Mouse (Mus musculus) hindbrain, postnatal 0 days (tissue): ENCODE results near the gene Nbea. TPM values are rescaled to one million over a fixed set of nuclear protein-coding genes. Genes with fewer than 3 reads are reported as not detected.
A peak's percentile ranks its signal among the peaks of the same experiment; 100 is the strongest.

Source experiments
- ATAC-seq: fragments of 200-750 bp; cut with Nextera tagmentation; 2 replicates; pipeline ENCODE4 v1.8.0; 2017; ENCODE audit warnings: mild to moderate bottlenecking, moderate TSS enrichment, moderate library complexity
- DNase-seq: peaks from one replicate; pipeline ENCODE4 v3.0.0-alpha.2; 2015; ENCODE audit warnings: low spot score
- H3K27ac ChIP-seq: fragments of 300-500 bp; sonication (generic); 2 replicates; pipeline ENCODE4 v1.5.1; 2014; ENCODE audit warnings: mild to moderate bottlenecking
- H3K27me3 ChIP-seq: fragments of 300-500 bp; sonication (generic); 2 replicates; pipeline ENCODE4 v1.6.1; 2014; ENCODE audit warnings: low read length, mixed read lengths; ENCODE audit not compliant: insufficient read depth
- H3K36me3 ChIP-seq: fragments of 300-500 bp; sonication (generic); 2 replicates; pipeline ENCODE4 v1.6.1; 2014; ENCODE audit warnings: low read length, mixed read lengths; ENCODE audit not compliant: insufficient read depth
- H3K4me1 ChIP-seq: fragments of 300-500 bp; sonication (generic); 2 replicates; pipeline ENCODE4 v1.6.1; 2014; ENCODE audit warnings: antibody characterized with exemption, low read length, mixed read lengths; ENCODE audit not compliant: insufficient read depth
- H3K4me2 ChIP-seq: fragments of 300-500 bp; sonication (generic); 2 replicates; pipeline ENCODE4 v1.6.1; 2014; ENCODE audit warnings: low read depth, mild to moderate bottlenecking, low read length, moderate library complexity, mixed read lengths
- H3K4me3 ChIP-seq: fragments of 300-500 bp; sonication (generic); 2 replicates; pipeline ENCODE4 v1.5.1; 2014; ENCODE audit warnings: low read length
- H3K9ac ChIP-seq: fragments of 300-500 bp; sonication (generic); replicated peaks from 2 replicates; pipeline ENCODE4 v1.6.1; 2014; ENCODE audit warnings: mild to moderate bottlenecking, low read length, moderate library complexity, mixed read lengths
- H3K9me3 ChIP-seq: fragments of 300-500 bp; sonication (generic); 2 replicates; pipeline ENCODE4 v1.6.1; 2016; ENCODE audit warnings: low read length, mixed read lengths
- CTCF ChIP-seq: IDR thresholded peaks from 2 replicates; pipeline ENCODE4 v1.5.1; 2016; ENCODE audit warnings: antibody characterized with exemption, control low read depth, low read depth
- WGBS: fragments of 180-500 bp; shearing (Covaris S2); extraction: QIAGEN DNeasy Blood & Tissue Kit; methylation state at CpG from one replicate; pipeline ENCODE4 v1.1.7; 2014; 5-methylcytosine and 5-hydroxymethylcytosine counted together
- polyA plus RNA-seq: library from polyadenylated mRNA; unstranded; fragments of >200 nt; fragmentation: Nextera tagmentation; extraction: Ambion mirVana; gene quantifications from 2 replicates; pipeline ENCODE4 v1.2.1, GENCODE M21; 2015
- total RNA-seq: library from RNA; depleted of rRNA; stranded (reverse); fragments of >200 nt; gene quantifications from 2 replicates; pipeline ENCODE4 v1.2.3, GENCODE M21; 2014

Gene Nbea
- total and polyA plus RNA-seq, 2 experiments from 2014 or later: 53.4 to 190 TPM

- Histone ChIP-seq H3K4me2 (peak overlapping the region; percentile 61), H3K27me3 (no peaks in the 10 kb centered on the region), H3K4me3 (peak overlapping the region; percentile 35), H3K9me3 (no peaks in the 10 kb centered on the region), H3K4me1 (no peaks in the 10 kb centered on the region), H3K36me3 (no peaks in the 10 kb centered on the region), H3K27ac (peak overlapping the region; percentile 97), H3K9ac (peak overlapping the region; percentile 75)
- TF ChIP-seq CTCF: no peak
- WGBS: 46% methylated on average over 8 of the region's 8 CpGs
- ATAC-seq: no peak
- DNase-seq: peak; percentile 56
Observed at GRCm38 (mm10) chr3:55778764-55779730, 404.5 kb downstream of the Nbea start.

DNA sequence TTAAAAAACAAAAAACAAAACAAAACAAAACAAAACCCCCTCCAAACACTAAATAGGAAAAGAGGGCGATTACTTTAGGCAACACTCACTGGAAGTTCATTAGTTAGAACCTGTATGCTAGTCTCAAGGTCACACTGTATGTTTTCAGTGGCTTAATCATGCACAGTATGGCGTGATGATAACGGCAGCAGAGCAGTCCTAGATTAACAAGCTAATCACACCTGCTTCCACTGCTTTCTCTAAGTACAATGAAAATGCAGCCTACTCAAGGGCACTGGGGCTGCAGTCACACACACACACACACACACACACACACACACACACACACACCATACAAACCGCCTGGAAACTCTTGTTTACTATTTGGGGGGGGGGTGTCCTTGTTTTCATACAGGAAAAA lies 406.0 kb downstream of the Nbea start:
- no peak for ATAC-seq
- no peaks in the 10 kb centered on the region for H3K27me3 ChIP-seq
- H3K9me3 ChIP-seq: no peaks in the 10 kb centered on the region
- no peaks in the 10 kb centered on the region for H3K36me3 ChIP-seq
- no peak for TF ChIP-seq CTCF
- peak overlapping the region; percentile 71 for H3K27ac ChIP-seq
- H3K9ac ChIP-seq: no peak overlapping the region
- peak; percentile 42 for DNase-seq
- WGBS: 50% methylated on average over 4 of the region's 4 CpGs
- H3K4me3 ChIP-seq: 0 out of 2 replicates have a peak overlapping the region, but pooled peaks have one; percentile 8
- H3K4me1 ChIP-seq: no peaks in the 10 kb centered on the region
- peak overlapping the region; percentile 38 for H3K4me2 ChIP-seq

DNA sequence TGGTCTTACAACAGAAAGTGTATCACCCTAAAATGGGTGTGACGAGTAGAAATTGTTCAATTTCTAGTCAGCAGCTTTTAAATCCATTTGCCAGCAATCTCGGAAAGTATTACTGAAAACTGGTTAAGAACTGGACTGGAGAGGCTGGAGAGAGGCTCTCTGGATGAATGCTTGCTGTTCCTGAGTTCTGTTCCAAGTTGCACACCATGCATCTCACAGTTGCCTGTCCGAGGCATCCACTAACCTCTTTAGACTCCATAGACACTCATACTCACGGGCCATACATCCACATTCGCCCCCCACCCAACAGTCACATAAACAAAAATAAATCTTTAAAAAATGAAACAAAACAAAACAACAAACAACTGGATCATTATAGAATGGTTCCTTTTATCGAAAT lies 407.7 kb downstream of the Nbea start:
- Histone ChIP-seq H3K27me3 (no peaks in the 10 kb centered on the region), H3K4me1 (no peaks in the 10 kb centered on the region), H3K27ac (peak overlapping the region; percentile 73; the same call in 1 of the 2 replicates), H3K9ac (no peak overlapping the region), H3K9me3 (no peaks in the 10 kb centered on the region), H3K36me3 (no peaks in the 10 kb centered on the region), H3K4me2 (peak overlapping the region; percentile 38), H3K4me3 (no peak overlapping the region)
- TF ChIP-seq CTCF: no peak
- 64% methylated on average over 6 of the region's 6 CpGs for WGBS
- ATAC-seq (no peak), DNase-seq (peak; percentile 36)

- ATAC-seq (no peak), DNase-seq (peak; percentile 67)
- no peaks in the 10 kb centered on the region for H3K27me3 ChIP-seq
- H3K27ac ChIP-seq: peak overlapping the region; percentile 73
- H3K36me3 ChIP-seq: no peaks in the 10 kb centered on the region
- TF ChIP-seq CTCF: no peak
- no peak overlapping the region for H3K9ac ChIP-seq
- H3K4me2 ChIP-seq: peak overlapping the region; percentile 38
- no peaks in the 10 kb centered on the region for H3K9me3 ChIP-seq
- H3K4me3 ChIP-seq: no peak overlapping the region
- WGBS: 34% methylated on average over 7 of the region's 7 CpGs
- H3K4me1 ChIP-seq: no peaks in the 10 kb centered on the region
Observed at GRCm38 (mm10) chr3:55775245-55775644, 408.3 kb downstream of the Nbea start.

DNA sequence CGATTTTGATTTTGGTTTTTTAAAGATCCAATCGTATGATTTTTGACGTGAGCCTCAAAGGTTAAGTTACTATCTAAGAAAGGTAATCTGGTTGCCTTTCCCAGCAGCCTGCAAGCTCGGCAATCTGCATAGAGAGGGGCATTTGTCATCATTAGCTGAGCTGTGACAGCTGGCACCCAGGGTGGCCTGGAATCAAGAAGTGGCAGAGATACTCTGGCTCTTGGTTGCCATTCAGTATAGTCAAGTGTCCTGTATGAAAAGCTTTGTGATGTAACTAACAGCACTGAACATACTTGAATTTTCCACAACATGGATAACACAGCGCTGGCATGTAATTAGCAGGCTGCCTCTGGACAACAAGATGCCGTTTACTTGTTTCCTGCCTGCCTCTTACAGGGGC lies 409.3 kb downstream of the Nbea start:
- Histone ChIP-seq H3K9ac (no peak overlapping the region), H3K4me1 (no peaks in the 10 kb centered on the region), H3K27ac (peak overlapping the region; percentile 63), H3K36me3 (no peaks in the 10 kb centered on the region), H3K4me2 (no peak overlapping the region), H3K27me3 (no peaks in the 10 kb centered on the region), H3K4me3 (no peak overlapping the region), H3K9me3 (no peaks in the 10 kb centered on the region)
- ATAC-seq (peak; percentile 61), DNase-seq (peak; percentile 76)
- no peak for TF ChIP-seq CTCF
- 28% methylated on average over 6 of the region's 6 CpGs for WGBS

- H3K36me3 ChIP-seq: no peaks in the 10 kb centered on the region
- 56% methylated on average over 2 of the region's 2 CpGs for WGBS
- H3K4me1 ChIP-seq: no peaks in the 10 kb centered on the region
- no peaks in the 10 kb centered on the region for H3K27me3 ChIP-seq
- no peaks in the 10 kb centered on the region for H3K9me3 ChIP-seq
- H3K4me3 ChIP-seq: no peak overlapping the region
- TF ChIP-seq CTCF: no peak
- ATAC-seq (no peak), DNase-seq (no peak)
- no peak overlapping the region for H3K4me2 ChIP-seq
- H3K9ac ChIP-seq: no peak overlapping the region
- H3K27ac ChIP-seq: no peak overlapping the region
Observed at GRCm38 (mm10) chr3:55769308-55769707, 414.2 kb downstream of the Nbea start.

- Histone ChIP-seq H3K9me3 (no peaks in the 10 kb centered on the region), H3K4me2 (no peak overlapping the region), H3K36me3 (no peaks in the 10 kb centered on the region), H3K4me3 (no peak overlapping the region), H3K27me3 (no peaks in the 10 kb centered on the region), H3K9ac (no peak overlapping the region), H3K27ac (no peak overlapping the region), H3K4me1 (no peaks in the 10 kb centered on the region)
- WGBS: 78% methylated on average over 2 of the region's 2 CpGs
- ATAC-seq: no peak
- no peak for DNase-seq
- no peak for TF ChIP-seq CTCF
Observed at GRCm38 (mm10) chr3:55768654-55769053, 414.8 kb downstream of the Nbea start.
